Mouse (Mus musculus): Measurements from ENCODE around the gene Usp43.

DNA sequence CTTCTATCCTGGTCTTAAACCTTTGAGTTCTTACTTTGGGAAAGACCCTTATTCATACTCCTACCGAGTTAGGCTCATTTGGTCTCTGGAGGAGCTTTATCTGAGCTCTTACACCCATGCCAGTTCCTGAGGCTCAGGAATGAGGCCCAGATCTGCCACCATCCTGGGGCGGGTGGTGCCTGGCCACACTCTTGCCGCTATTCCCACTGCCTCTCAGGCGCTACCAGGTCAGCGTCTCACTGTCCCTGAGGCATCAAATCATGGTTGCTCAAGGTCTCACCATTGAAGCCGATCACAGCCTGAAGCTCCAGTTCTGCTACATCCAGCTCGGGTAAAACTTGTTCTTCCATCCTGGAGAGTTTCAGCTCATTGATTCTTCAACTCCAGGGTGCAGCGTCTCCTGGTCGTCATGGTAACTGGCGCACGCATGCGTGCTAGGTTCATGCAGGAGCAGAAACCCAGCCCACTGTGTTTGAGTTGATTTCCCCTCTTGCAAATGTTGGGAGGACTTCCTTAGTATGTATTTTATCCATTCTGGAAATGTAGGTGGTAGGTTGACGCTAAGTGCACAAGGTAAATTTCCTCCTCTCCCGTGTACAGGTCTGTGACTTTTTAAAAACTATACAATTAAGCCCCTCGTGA is 43.4 kb upstream of the Usp43 start, which contains the start of gene Cfap52:
- no peak for TF ChIP-seq CTCF (IDR thresholded peaks at IDR 0.05; ENCODE audit: borderline replicate concordance, insufficient read depth, low read depth, low read length)
- no peak for TF ChIP-seq POLR2A (IDR thresholded peaks at IDR 0.05; ENCODE audit: borderline replicate concordance, insufficient read depth, low read length)

All from cerebellum, adult 2 months (tissue).